Mouse (Mus musculus): Measurements from ENCODE around the gene Gm5127. TPM values are rescaled to one million over a fixed set of nuclear protein-coding genes. Genes with fewer than 3 reads are reported as not detected.
A peak's percentile ranks its signal among the peaks of the same experiment; 100 is the strongest.

Gene Gm5127
- not detected in 2 replicates for total RNA-seq (2017)

- no peak for ATAC-seq (replicated peaks in 1 of 2; ENCODE audit: insufficient read depth in 1 of 2, low FRiP score in 2 of 2, low TSS enrichment in 1 of 2, low read depth in 1 of 2, poor library complexity in 2 of 2, severe bottlenecking in 2 of 2)
These were observed at the start of gene Gm5127 for GRCm38 (mm10) chrX:106582886-106583285. TSS of gene Gm5127 (plus strand) at chrX:106583186.

- no peak for ATAC-seq (replicated peaks in 1 of 2; ENCODE audit: insufficient read depth in 1 of 2, low FRiP score in 2 of 2, low TSS enrichment in 1 of 2, low read depth in 1 of 2, poor library complexity in 2 of 2, severe bottlenecking in 2 of 2)
These were observed 46.6 kb upstream of the Gm5127 start for GRCm38 (mm10) chrX:106536359-106536758.

GRCm38 (mm10) chrX:106555457-106555856, 27.5 kb upstream of the Gm5127 start:
- no peak for ATAC-seq (replicated peaks in 1 of 2; ENCODE audit: insufficient read depth in 1 of 2, low FRiP score in 2 of 2, low TSS enrichment in 1 of 2, low read depth in 1 of 2, poor library complexity in 2 of 2, severe bottlenecking in 2 of 2)

- no peak for ATAC-seq (replicated peaks in 1 of 2; ENCODE audit: insufficient read depth in 1 of 2, low FRiP score in 2 of 2, low TSS enrichment in 1 of 2, low read depth in 1 of 2, poor library complexity in 2 of 2, severe bottlenecking in 2 of 2)
These were observed 4.0 kb upstream of the Gm5127 start for GRCm38 (mm10) chrX:106578966-106579365.

GRCm38 (mm10) chrX:106580410-106580809, 2.6 kb upstream of the Gm5127 start:
- no peak for ATAC-seq (replicated peaks in 1 of 2; ENCODE audit: insufficient read depth in 1 of 2, low FRiP score in 2 of 2, low TSS enrichment in 1 of 2, low read depth in 1 of 2, poor library complexity in 2 of 2, severe bottlenecking in 2 of 2)

- ATAC-seq (replicated peaks in 1 of 2; ENCODE audit: insufficient read depth in 1 of 2, low FRiP score in 2 of 2, low TSS enrichment in 1 of 2, low read depth in 1 of 2, poor library complexity in 2 of 2, severe bottlenecking in 2 of 2), result no peak
These were observed 789 bp upstream of the Gm5127 start for GRCm38 (mm10) chrX:106582197-106582596.

- no peak for ATAC-seq (replicated peaks in 1 of 2; ENCODE audit: insufficient read depth in 1 of 2, low FRiP score in 2 of 2, low TSS enrichment in 1 of 2, low read depth in 1 of 2, poor library complexity in 2 of 2, severe bottlenecking in 2 of 2)
These were observed 10.9 kb downstream of the Gm5127 start for GRCm38 (mm10) chrX:106593914-106594313.

GRCm38 (mm10) chrX:106595904-106596303, 12.9 kb downstream of the Gm5127 start:
- peak; percentile 84 to 92 for ATAC-seq (replicated peaks in 1 of 2; ENCODE audit: insufficient read depth in 1 of 2, low FRiP score in 2 of 2, low TSS enrichment in 1 of 2, low read depth in 1 of 2, poor library complexity in 2 of 2, severe bottlenecking in 2 of 2)

GRCm38 (mm10) chrX:106602574-106603258, 19.7 kb downstream of the Gm5127 start:
- no peak for ATAC-seq (replicated peaks in 1 of 2; ENCODE audit: insufficient read depth in 1 of 2, low FRiP score in 2 of 2, low TSS enrichment in 1 of 2, low read depth in 1 of 2, poor library complexity in 2 of 2, severe bottlenecking in 2 of 2)

- ATAC-seq (replicated peaks in 1 of 2; ENCODE audit: insufficient read depth in 1 of 2, low FRiP score in 2 of 2, low TSS enrichment in 1 of 2, low read depth in 1 of 2, poor library complexity in 2 of 2, severe bottlenecking in 2 of 2), result peak; percentile 36 to 49; a peak in 1 of 4 replicates
These were observed 20.4 kb downstream of the Gm5127 start, which contains the start of gene Cysltr1 for GRCm38 (mm10) chrX:106603386-106603785. TSS of gene Cysltr1 (minus strand) at chrX:106603679.

- ATAC-seq (replicated peaks in 1 of 2; ENCODE audit: insufficient read depth in 1 of 2, low FRiP score in 2 of 2, low TSS enrichment in 1 of 2, low read depth in 1 of 2, poor library complexity in 2 of 2, severe bottlenecking in 2 of 2), result no peak
These were observed 39.5 kb downstream of the Gm5127 start for GRCm38 (mm10) chrX:106622512-106622911.

GRCm38 (mm10) chrX:106623667-106624066, 40.7 kb downstream of the Gm5127 start:
- ATAC-seq (replicated peaks in 1 of 2; ENCODE audit: insufficient read depth in 1 of 2, low FRiP score in 2 of 2, low TSS enrichment in 1 of 2, low read depth in 1 of 2, poor library complexity in 2 of 2, severe bottlenecking in 2 of 2), result peak in 1 of 2 experiments; percentile 27; a peak in 2 of 4 replicates

GRCm38 (mm10) chrX:106628514-106628913, 45.5 kb downstream of the Gm5127 start:
- no peak for ATAC-seq (replicated peaks in 1 of 2; ENCODE audit: insufficient read depth in 1 of 2, low FRiP score in 2 of 2, low TSS enrichment in 1 of 2, low read depth in 1 of 2, poor library complexity in 2 of 2, severe bottlenecking in 2 of 2)

- no peak for ATAC-seq (replicated peaks in 1 of 2; ENCODE audit: insufficient read depth in 1 of 2, low FRiP score in 2 of 2, low TSS enrichment in 1 of 2, low read depth in 1 of 2, poor library complexity in 2 of 2, severe bottlenecking in 2 of 2)
These were observed 50.6 kb downstream of the Gm5127 start for GRCm38 (mm10) chrX:106633543-106633942.

GRCm38 (mm10) chrX:106634799-106635541, 52.0 kb downstream of the Gm5127 start:
- ATAC-seq (replicated peaks in 1 of 2; ENCODE audit: insufficient read depth in 1 of 2, low FRiP score in 2 of 2, low TSS enrichment in 1 of 2, low read depth in 1 of 2, poor library complexity in 2 of 2, severe bottlenecking in 2 of 2), result peak in 1 of 2 experiments; percentile 39; a peak in 1 of 4 replicates

- no peak for ATAC-seq (replicated peaks in 1 of 2; ENCODE audit: insufficient read depth in 1 of 2, low FRiP score in 2 of 2, low TSS enrichment in 1 of 2, low read depth in 1 of 2, poor library complexity in 2 of 2, severe bottlenecking in 2 of 2)
These were observed 79.1 kb downstream of the Gm5127 start for GRCm38 (mm10) chrX:106662101-106662500.

- ATAC-seq (replicated peaks in 1 of 2; ENCODE audit: insufficient read depth in 1 of 2, low FRiP score in 2 of 2, low TSS enrichment in 1 of 2, low read depth in 1 of 2, poor library complexity in 2 of 2, severe bottlenecking in 2 of 2), result no peak
These were observed 121.6 kb downstream of the Gm5127 start for GRCm38 (mm10) chrX:106704590-106704989.

- peak; percentile 42 to 56; a peak in 3 of 4 replicates for ATAC-seq (replicated peaks in 1 of 2; ENCODE audit: insufficient read depth in 1 of 2, low FRiP score in 2 of 2, low TSS enrichment in 1 of 2, low read depth in 1 of 2, poor library complexity in 2 of 2, severe bottlenecking in 2 of 2)
These were observed 134.2 kb downstream of the Gm5127 start for GRCm38 (mm10) chrX:106717160-106717559.
